Mouse (Mus musculus) forebrain, postnatal 0 days (tissue): Measurements from ENCODE around the gene Xpot. TPM values are rescaled to one million over a fixed set of nuclear protein-coding genes. Genes with fewer than 3 reads are reported as not detected.
A peak's percentile ranks its signal among the peaks of the same experiment; 100 is the strongest.

Experiments
- ATAC-seq: fragments of 200-750 bp; cut with Nextera tagmentation; 2 replicates; pipeline ENCODE4 v1.8.0; 2017; ENCODE audit warnings: mild to moderate bottlenecking, moderate library complexity
- DNase-seq: peaks from one replicate; pipeline ENCODE4 v3.0.0-alpha.2; 2015
- H3K27ac ChIP-seq: fragments of 300-500 bp; sonication (generic); 2 replicates; pipeline ENCODE4 v1.5.1; 2014; ENCODE audit warnings: low read depth, mild to moderate bottlenecking, antibody characterized with exemption, low read length, moderate library complexity, mixed read lengths
- H3K27me3 ChIP-seq: fragments of 300-500 bp; sonication (generic); 2 replicates; pipeline ENCODE4 v1.6.1; 2014; ENCODE audit warnings: mild to moderate bottlenecking, low read length, mixed read lengths; ENCODE audit not compliant: insufficient read depth
- H3K36me3 ChIP-seq: fragments of 300-500 bp; sonication (generic); 2 replicates; pipeline ENCODE4 v1.6.1; 2014; ENCODE audit warnings: mild to moderate bottlenecking, moderate library complexity; ENCODE audit not compliant: insufficient read depth
- H3K4me1 ChIP-seq: fragments of 300-500 bp; sonication (generic); 2 replicates; pipeline ENCODE4 v1.6.1; 2014; ENCODE audit warnings: antibody characterized with exemption; ENCODE audit not compliant: insufficient read depth
- H3K4me2 ChIP-seq: fragments of 300-500 bp; sonication (generic); 2 replicates; pipeline ENCODE4 v1.6.1; 2014; ENCODE audit warnings: low read depth, mild to moderate bottlenecking, moderate library complexity
- H3K4me3 ChIP-seq: fragments of 300-500 bp; sonication (generic); 2 replicates; pipeline ENCODE4 v1.5.1; 2014; ENCODE audit warnings: low read depth, low read length, mixed read lengths
- H3K9ac ChIP-seq: fragments of 300-500 bp; sonication (generic); 2 replicates; pipeline ENCODE4 v1.6.1; 2014; ENCODE audit warnings: mild to moderate bottlenecking
- H3K9me3 ChIP-seq: fragments of 300-500 bp; sonication (generic); 2 replicates; pipeline ENCODE4 v1.6.1; 2016; ENCODE audit warnings: low read length
- CTCF ChIP-seq: sonication (generic); IDR thresholded peaks from 2 replicates; pipeline ENCODE4 v1.5.1; 2016; ENCODE audit warnings: antibody characterized with exemption, control low read depth, low read depth
- WGBS: fragments of 180-500 bp; shearing (Covaris S2); extraction: QIAGEN DNeasy Blood & Tissue Kit; methylation state at CpG from one replicate; pipeline ENCODE4 v1.1.7; 2014; 5-methylcytosine and 5-hydroxymethylcytosine counted together
- polyA plus RNA-seq: library from polyadenylated mRNA; unstranded; fragments of >200 nt; fragmentation: Nextera tagmentation; extraction: Ambion mirVana; gene quantifications from 2 replicates; pipeline ENCODE4 v1.2.1, GENCODE M21; 2015
- total RNA-seq: library from RNA; depleted of rRNA; stranded (reverse); fragments of >200 nt; gene quantifications from 2 replicates; pipeline ENCODE4 v1.2.3, GENCODE M21; 2014

Gene Xpot
- total and polyA plus RNA-seq, 2 experiments from 2014 or later = 28.1 to 92.7 TPM

- Histone ChIP-seq H3K27me3 (no peaks in the 10 kb centered on the region), H3K36me3 (no peaks in the 10 kb centered on the region), H3K4me3 (no peak overlapping the region), H3K9me3 (no peaks in the 10 kb centered on the region), H3K27ac (no peak overlapping the region), H3K9ac (no peak overlapping the region), H3K4me2 (no peak overlapping the region), H3K4me1 (peaks cover 7% of the 10 kb centered on the region; the same call in 1 of the 2 replicates)
- DNase-seq (no peak), ATAC-seq (no peak)
- 84% methylated on average over 6 of the region's 6 CpGs for WGBS
- no peak for TF ChIP-seq CTCF
Observed at GRCm38 (mm10) chr10:121636276-121636675, 10.1 kb upstream of the Xpot start.

DNA sequence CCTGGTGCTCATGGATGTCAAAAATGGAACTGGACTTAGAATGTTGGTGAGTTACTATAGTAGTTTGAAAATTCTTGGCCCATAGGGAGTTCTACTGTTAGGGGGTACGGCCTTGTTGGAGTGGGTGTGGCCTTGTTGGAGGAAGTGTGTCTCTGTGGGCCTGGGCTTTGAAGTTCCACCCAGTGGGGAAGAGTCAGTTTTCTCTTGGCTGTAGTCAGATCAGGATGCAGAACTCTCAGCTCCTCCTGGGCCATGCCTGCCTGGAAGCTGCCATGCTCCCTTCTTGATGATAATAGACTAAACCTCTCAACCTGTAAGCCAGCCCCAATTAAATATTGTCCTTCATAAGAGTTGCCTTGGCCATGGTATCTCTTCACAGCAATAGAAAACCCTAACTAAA, 8.0 kb upstream of the Xpot start:
- no peak for TF ChIP-seq CTCF
- no peaks in the 10 kb centered on the region for H3K36me3 ChIP-seq
- WGBS = 64% methylated on average over 1 of the region's 1 CpGs
- DNase-seq = no peak
- no peaks in the 10 kb centered on the region for H3K9me3 ChIP-seq
- no peak overlapping the region for H3K9ac ChIP-seq
- H3K27ac ChIP-seq = no peak overlapping the region
- ATAC-seq = no peak
- no peaks in the 10 kb centered on the region for H3K4me1 ChIP-seq
- no peak overlapping the region for H3K4me2 ChIP-seq
- no peak overlapping the region for H3K4me3 ChIP-seq
- no peaks in the 10 kb centered on the region for H3K27me3 ChIP-seq

- no peak for DNase-seq
Observed at GRCm38 (mm10) chr10:121628561-121629040, 2.5 kb upstream of the Xpot start.

DNA sequence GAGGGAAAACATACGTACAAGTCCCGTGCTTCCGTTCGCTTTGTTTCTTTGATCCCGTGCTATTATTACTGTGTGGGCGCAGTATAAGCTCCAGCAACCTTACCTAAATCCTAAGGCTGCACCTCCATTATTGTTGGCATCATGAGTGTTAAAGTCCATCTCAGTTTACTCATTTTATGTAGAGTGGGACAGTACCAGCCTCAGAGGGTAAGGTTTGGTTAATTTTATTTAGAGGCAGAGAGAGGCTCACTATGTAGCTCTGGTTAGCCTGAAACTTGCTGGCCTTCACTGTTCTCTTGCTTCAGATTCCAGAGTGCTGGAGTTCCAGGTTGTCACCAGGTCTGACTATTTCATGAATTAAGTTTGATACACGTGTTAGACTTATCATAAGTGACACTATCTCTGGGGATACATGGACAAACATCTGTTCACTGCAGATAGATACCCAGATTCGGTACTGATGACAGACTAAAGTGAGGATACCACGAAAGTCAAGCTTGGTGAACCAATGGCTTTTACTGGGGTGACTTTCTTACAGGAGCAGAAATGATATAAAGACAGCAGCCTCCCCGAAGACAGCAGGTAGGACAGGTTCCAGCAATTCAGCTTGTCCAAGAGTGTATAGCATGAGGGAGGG, 1.2 kb upstream of the Xpot start:
- H3K4me2 ChIP-seq = no peak overlapping the region
- H3K4me1 ChIP-seq = peaks cover 15% of the 10 kb centered on the region
- no peak for DNase-seq
- no peak for TF ChIP-seq CTCF
- no peak for ATAC-seq
- 0 out of 2 replicates have a peak, but pooled peaks cover 2% of the 10 kb centered on the region for H3K36me3 ChIP-seq
- no peaks in the 10 kb centered on the region for H3K9me3 ChIP-seq
- H3K4me3 ChIP-seq = no peak overlapping the region
- H3K27me3 ChIP-seq = no peaks in the 10 kb centered on the region
- H3K9ac ChIP-seq = no peak overlapping the region
- no peak overlapping the region for H3K27ac ChIP-seq
- WGBS = 85% methylated on average over 10 of the region's 10 CpGs

More at GRCm38 (mm10) chr10:121628561-121629040, 2.5 kb upstream of the Xpot start:
- WGBS = 90% methylated on average over 6 of the region's 6 CpGs
- Histone ChIP-seq H3K9ac (no peak overlapping the region), H3K9me3 (no peaks in the 10 kb centered on the region), H3K27ac (no peak overlapping the region), H3K27me3 (no peaks in the 10 kb centered on the region), H3K36me3 (no peaks in the 10 kb centered on the region), H3K4me2 (no peak overlapping the region), H3K4me1 (peaks cover 15% of the 10 kb centered on the region), H3K4me3 (no peak overlapping the region)
- no peak for ATAC-seq
- no peak for TF ChIP-seq CTCF

DNA sequence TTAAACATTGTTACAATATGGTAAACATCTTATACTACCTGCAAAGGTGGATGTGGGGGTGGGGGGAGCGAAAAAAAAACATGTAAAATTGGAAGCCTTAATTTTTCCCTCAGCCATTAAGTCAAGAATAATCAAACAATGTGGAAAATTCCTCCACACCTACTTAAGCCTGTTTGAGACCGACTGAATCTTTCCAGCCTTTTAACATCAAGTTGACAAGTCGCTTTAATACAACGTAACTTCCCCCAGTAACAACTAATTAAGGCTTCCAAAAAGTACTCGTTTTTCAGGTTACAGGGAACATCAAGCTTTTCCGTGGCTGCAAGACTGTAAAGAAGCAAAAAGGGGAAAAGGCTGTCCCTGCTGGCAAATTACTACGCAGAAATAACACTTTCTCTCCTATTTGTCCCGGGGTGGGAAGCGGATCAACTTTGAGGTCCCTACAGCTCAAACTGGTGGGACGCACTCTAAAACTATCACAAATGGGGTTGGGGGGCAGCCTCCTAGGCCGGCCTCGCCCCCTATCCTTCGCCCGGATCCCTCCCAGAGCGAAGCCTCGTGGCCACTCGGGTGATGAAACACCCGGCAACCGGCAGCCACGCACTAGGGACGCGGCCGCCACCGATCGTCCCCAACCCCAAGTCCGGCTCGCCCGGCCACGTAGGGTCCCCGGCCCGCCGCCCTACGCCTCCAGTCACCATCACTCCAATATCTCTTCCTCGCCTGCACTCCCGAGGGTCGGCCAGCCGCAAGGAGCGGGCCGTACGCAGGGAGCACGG, 536 bp downstream of the Xpot start:
- H3K9me3 ChIP-seq = no peaks in the 10 kb centered on the region
- H3K4me2 ChIP-seq = peak overlapping the region; percentile 62
- WGBS = under 1% methylated on average over 39 of the region's 41 CpGs
- no peaks in the 10 kb centered on the region for H3K27me3 ChIP-seq
- H3K4me3 ChIP-seq = peak overlapping the region; percentile 80
- ATAC-seq (no peak), DNase-seq (no peak)
- H3K9ac ChIP-seq = peak overlapping the region; percentile 74
- TF ChIP-seq CTCF = peak; percentile 7; the same call in 1 of the 2 replicates
- H3K4me1 ChIP-seq = peaks cover 15% of the 10 kb centered on the region
- H3K27ac ChIP-seq = peak overlapping the region; percentile 88
- 0 out of 2 replicates have a peak, but pooled peaks cover 15% of the 10 kb centered on the region for H3K36me3 ChIP-seq

- 14% methylated on average over 9 of the region's 9 CpGs for WGBS
- no peak overlapping the region for H3K9ac ChIP-seq
- no peak for DNase-seq
Observed at GRCm38 (mm10) chr10:121625006-121625405, 1.1 kb downstream of the Xpot start.

DNA sequence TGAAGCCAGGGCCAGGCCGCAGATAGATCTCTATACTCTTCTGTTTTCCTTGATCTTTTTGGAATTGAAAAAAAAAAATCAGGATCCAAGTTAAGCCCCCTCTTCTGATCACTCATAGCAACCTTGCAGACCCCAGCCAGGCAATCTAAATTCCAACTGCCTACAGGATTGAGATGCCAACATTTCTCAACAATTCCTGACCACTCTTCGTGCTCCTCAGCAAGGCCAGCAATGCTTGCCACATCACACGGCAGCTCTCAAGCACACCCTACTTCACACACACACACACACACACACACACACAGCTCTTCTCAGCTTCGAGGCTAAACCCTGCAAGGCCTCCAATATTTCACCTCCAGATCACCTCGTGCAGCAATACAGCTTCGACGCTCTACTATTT, 2.5 kb downstream of the Xpot start:
- TF ChIP-seq CTCF = no peak
- H3K4me2 ChIP-seq = no peak overlapping the region
- no peaks in the 10 kb centered on the region for H3K9me3 ChIP-seq
- H3K36me3 ChIP-seq = peaks cover 23% of the 10 kb centered on the region
- no peak overlapping the region for H3K4me3 ChIP-seq
- 87% methylated on average over 7 of the region's 7 CpGs for WGBS
- H3K4me1 ChIP-seq = peaks cover 15% of the 10 kb centered on the region
- DNase-seq (no peak), ATAC-seq (no peak)
- no peaks in the 10 kb centered on the region for H3K27me3 ChIP-seq
- H3K27ac ChIP-seq = no peak overlapping the region
- H3K9ac ChIP-seq = no peak overlapping the region

More at GRCm38 (mm10) chr10:121625006-121625405, 1.1 kb downstream of the Xpot start:
- H3K4me2 ChIP-seq = peak overlapping the region; percentile 62
- peaks cover 15% of the 10 kb centered on the region; the same call in 1 of the 2 replicates for H3K36me3 ChIP-seq
- no peak overlapping the region for H3K27ac ChIP-seq
- peaks cover 15% of the 10 kb centered on the region for H3K4me1 ChIP-seq
- H3K4me3 ChIP-seq = peak overlapping the region; percentile 80
- H3K9me3 ChIP-seq = no peaks in the 10 kb centered on the region
- no peaks in the 10 kb centered on the region for H3K27me3 ChIP-seq
- TF ChIP-seq CTCF = no peak
- ATAC-seq = no peak
